Mouse (Mus musculus) thymus, adult 18-20 months (tissue): ENCODE measurements around the gene Lhcgr.
A peak's percentile ranks its signal among the peaks of the same experiment; 100 is the strongest.

Source experiments
- DNase-seq, 2 experiments: peaks; one replicate each; pipeline ENCODE4 v3.0.0; 2022; ENCODE audit warnings: mixed read lengths in 2 of 2

The Lhcgr gene

GRCm38 (mm10) chr17:88702345-88702744 is 89.4 kb downstream of the Lhcgr start:
- no peak for DNase-seq

GRCm38 (mm10) chr17:88700901-88701300 is 90.9 kb downstream of the Lhcgr start:
- no peak for DNase-seq

- no peak for DNase-seq
These were observed 95.0 kb downstream of the Lhcgr start for GRCm38 (mm10) chr17:88696656-88697333.

- DNase-seq = no peak
These were observed 103.6 kb downstream of the Lhcgr start for GRCm38 (mm10) chr17:88688226-88688625.

GRCm38 (mm10) chr17:88675310-88676309 is 116.2 kb downstream of the Lhcgr start:
- no peak for DNase-seq

GRCm38 (mm10) chr17:88670800-88671199 is 121.0 kb downstream of the Lhcgr start:
- no peak for DNase-seq

- no peak for DNase-seq
These were observed 121.9 kb downstream of the Lhcgr start for GRCm38 (mm10) chr17:88669921-88670320.

GRCm38 (mm10) chr17:88668452-88668851 is 123.3 kb downstream of the Lhcgr start, which contains the start of gene Gtf2a1l:
Gtf2a1l (plus strand) TSS chr17:88668660.
- DNase-seq = peak; percentile 33 to 40
